Mouse (Mus musculus) ES-Bruce4 (cell line): Measurements from ENCODE around the gene Olfr483. TPM values are rescaled to one million over a fixed set of nuclear protein-coding genes. Genes with fewer than 3 reads are reported as not detected.

Experiments
- H3K27ac ChIP-seq: 2 replicates; pipeline ENCODE4 v1.5.1; 2012; ENCODE audit warnings: low read length, inconsistent platforms; ENCODE audit not compliant: insufficient read depth
- H3K27me3 ChIP-seq: 2 replicates; pipeline ENCODE4 v1.6.1; 2012; ENCODE audit warnings: mild to moderate bottlenecking, low read length, inconsistent platforms; ENCODE audit not compliant: control insufficient read depth, poor library complexity, insufficient read depth, severe bottlenecking
- H3K36me3 ChIP-seq: 2 replicates; pipeline ENCODE4 v1.6.1; 2012; ENCODE audit warnings: inconsistent platforms, mild to moderate bottlenecking, low read length, moderate library complexity; ENCODE audit not compliant: control insufficient read depth, poor library complexity, insufficient read depth, severe bottlenecking
- H3K4me1 ChIP-seq: one replicate; pipeline ENCODE4 v1.8.1; 2011; ENCODE audit warnings: low read length; ENCODE audit not compliant: control insufficient read depth, insufficient read depth
- H3K4me3 ChIP-seq: 2 replicates; pipeline ENCODE4 v1.5.1; 2011; ENCODE audit warnings: low read depth, mild to moderate bottlenecking, low read length
- H3K9ac ChIP-seq: 2 replicates; pipeline ENCODE4 v1.6.1; 2012; ENCODE audit warnings: low read depth, mild to moderate bottlenecking, inconsistent platforms; ENCODE audit not compliant: poor library complexity, severe bottlenecking
- H3K9me3 ChIP-seq: replicated peaks from 2 replicates; pipeline ENCODE4 v1.6.1; 2012; ENCODE audit warnings: mild to moderate bottlenecking, low read length, inconsistent platforms; ENCODE audit not compliant: control insufficient read depth, poor library complexity, insufficient read depth, severe bottlenecking
- CTCF ChIP-seq: IDR thresholded peaks from one replicate; pipeline ENCODE4 v1.8.1; 2011; ENCODE audit warnings: low read depth, low read length
- EP300 ChIP-seq: IDR thresholded peaks from 2 replicates; pipeline ENCODE4 v1.6.1; 2011; ENCODE audit warnings: low read depth, low read length; ENCODE audit not compliant: insufficient read depth
- POLR2A ChIP-seq: IDR thresholded peaks from one replicate; pipeline ENCODE4 v1.8.1; 2011; ENCODE audit warnings: low read length; ENCODE audit not compliant: insufficient read depth
- polyA plus RNA-seq: library from polyadenylated mRNA; stranded (reverse); fragments of >200 nt; gene quantifications from 2 replicates; pipeline ENCODE4 v1.2.4, GENCODE M21; 2011; ENCODE audit warnings: low read depth; ENCODE audit not compliant: missing spikeins, insufficient read depth, insufficient read length

The Olfr483 gene
- polyA plus RNA-seq, result not detected in 2 replicates

GRCm38 (mm10) chr7:108100549-108100948, at the start of gene Olfr483:
Gene Olfr483, plus strand, starts transcription at chr7:108100849.
- Histone ChIP-seq H3K4me1 (no peaks in the 10 kb centered on the region), H3K4me3 (no peak within 1 kb of the TSS), H3K9me3 (no peaks in the 10 kb centered on the region), H3K27ac (no peak within 1 kb of the TSS), H3K36me3 (no peaks in the 10 kb centered on the region), H3K27me3 (no peaks in the 10 kb centered on the region), H3K9ac (no peak within 1 kb of the TSS)
- TF ChIP-seq CTCF, result no peak
- no peak for TF ChIP-seq EP300
- no peak for TF ChIP-seq POLR2A

- TF ChIP-seq POLR2A, result no peak
- TF ChIP-seq CTCF, result no peak
- no peak for TF ChIP-seq EP300
- Histone ChIP-seq H3K27me3 (no peaks in the 10 kb centered on the region; the same call in 1 of the 2 replicates), H3K36me3 (no peaks in the 10 kb centered on the region), H3K9ac (no peak within 1 kb of the TSS), H3K4me3 (no peak within 1 kb of the TSS), H3K9me3 (no peaks in the 10 kb centered on the region), H3K4me1 (no peaks in the 10 kb centered on the region), H3K27ac (no peak within 1 kb of the TSS)
Observed at GRCm38 (mm10) chr7:108067246-108067645, 33.4 kb upstream of the Olfr483 start, which contains the start of gene Olfr480. Gene Olfr480, minus strand, starts transcription at chr7:108067346.

GRCm38 (mm10) chr7:108079555-108079954, 21.1 kb upstream of the Olfr483 start, which contains the start of gene Olfr481:
Gene Olfr481, plus strand, starts transcription at chr7:108079855.
- Histone ChIP-seq H3K4me3 (no peak within 1 kb of the TSS), H3K36me3 (no peaks in the 10 kb centered on the region), H3K27me3 (no peaks in the 10 kb centered on the region), H3K27ac (no peak within 1 kb of the TSS), H3K9ac (no peak within 1 kb of the TSS), H3K4me1 (no peaks in the 10 kb centered on the region), H3K9me3 (no peaks in the 10 kb centered on the region)
- TF ChIP-seq EP300 (no peak), CTCF (no peak), POLR2A (no peak)

- no peaks in the 10 kb centered on the region for H3K4me1 ChIP-seq
- no peak within 1 kb of the TSS for H3K4me3 ChIP-seq
- no peak within 1 kb of the TSS for H3K9ac ChIP-seq
- TF ChIP-seq EP300 (no peak), CTCF (no peak), POLR2A (no peak)
- no peak within 1 kb of the TSS for H3K27ac ChIP-seq
- no peaks in the 10 kb centered on the region for H3K27me3 ChIP-seq
- no peaks in the 10 kb centered on the region for H3K9me3 ChIP-seq
- H3K36me3 ChIP-seq, result no peaks in the 10 kb centered on the region
Observed at GRCm38 (mm10) chr7:108097486-108097885, 3.2 kb upstream of the Olfr483 start, which contains the start of gene Olfr482. Gene Olfr482, minus strand, starts transcription at chr7:108097586.

GRCm38 (mm10) chr7:108120681-108121080, 20.0 kb downstream of the Olfr483 start:
- H3K27me3 ChIP-seq, result no peaks in the 10 kb centered on the region
- H3K9ac ChIP-seq, result no peak overlapping the region
- no peaks in the 10 kb centered on the region for H3K9me3 ChIP-seq
- H3K4me3 ChIP-seq, result no peak overlapping the region
- TF ChIP-seq CTCF, result no peak
- TF ChIP-seq EP300, result peak; percentile 64; the same call in 1 of the 2 replicates
- TF ChIP-seq POLR2A, result no peak
- H3K4me1 ChIP-seq, result peaks cover 2% of the 10 kb centered on the region
- no peaks in the 10 kb centered on the region for H3K36me3 ChIP-seq
- H3K27ac ChIP-seq, result peak overlapping the region; percentile 92

GRCm38 (mm10) chr7:108121416-108121815, 20.8 kb downstream of the Olfr483 start:
- no peak overlapping the region for H3K4me3 ChIP-seq
- H3K27me3 ChIP-seq, result no peaks in the 10 kb centered on the region
- peak overlapping the region; percentile 51; the same call in 1 of the 2 replicates for H3K27ac ChIP-seq
- no peak overlapping the region for H3K9ac ChIP-seq
- TF ChIP-seq POLR2A (no peak), EP300 (no peak)
- H3K4me1 ChIP-seq, result peaks cover 2% of the 10 kb centered on the region
- no peaks in the 10 kb centered on the region for H3K36me3 ChIP-seq
- no peaks in the 10 kb centered on the region for H3K9me3 ChIP-seq
